Mouse (Mus musculus) adipose tissue, adult 10 weeks (tissue): ENCODE data around the gene Olfr1415. TPM values are rescaled to one million over a fixed set of nuclear protein-coding genes. Genes with fewer than 3 reads are reported as not detected.

Experiments
- polyA plus RNA-seq: library from polyadenylated mRNA; stranded (reverse); fragments of 350-450 nt; fragmentation: Illumina TruSeq; extraction: RNeasy Lipid Tissue Mini Kit (QIAGEN cat#74804); gene quantifications from one replicate; pipeline ENCODE4 v1.2.3, GENCODE M21; 2014; ENCODE audit warnings: low read depth, low replicate concordance

The Olfr1415 gene
- polyA plus RNA-seq = not detected

DNA sequence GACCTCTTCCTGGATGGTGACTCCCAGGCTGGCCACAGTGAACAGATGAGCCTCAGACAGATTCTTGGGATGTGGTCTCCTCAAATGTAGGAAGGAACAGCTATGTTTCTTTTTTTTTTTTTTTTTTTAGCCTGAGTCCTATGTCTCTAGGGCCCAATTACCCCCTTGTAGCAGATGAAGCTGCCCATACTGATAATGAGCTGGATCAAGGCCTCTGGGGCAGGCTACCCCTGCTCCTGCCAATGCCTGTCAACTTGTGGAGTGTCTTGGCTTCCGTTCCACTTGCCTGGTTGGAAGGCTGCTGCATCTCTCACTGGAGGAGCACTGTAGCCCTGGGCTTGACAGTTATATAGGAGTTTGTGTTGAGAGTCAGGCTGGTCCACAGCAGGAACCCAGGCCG is at the start of gene Olfr1415:
Olfr1415 (minus strand) TSS at position 101 of the 400 bp plus-strand sequence.

DNA sequence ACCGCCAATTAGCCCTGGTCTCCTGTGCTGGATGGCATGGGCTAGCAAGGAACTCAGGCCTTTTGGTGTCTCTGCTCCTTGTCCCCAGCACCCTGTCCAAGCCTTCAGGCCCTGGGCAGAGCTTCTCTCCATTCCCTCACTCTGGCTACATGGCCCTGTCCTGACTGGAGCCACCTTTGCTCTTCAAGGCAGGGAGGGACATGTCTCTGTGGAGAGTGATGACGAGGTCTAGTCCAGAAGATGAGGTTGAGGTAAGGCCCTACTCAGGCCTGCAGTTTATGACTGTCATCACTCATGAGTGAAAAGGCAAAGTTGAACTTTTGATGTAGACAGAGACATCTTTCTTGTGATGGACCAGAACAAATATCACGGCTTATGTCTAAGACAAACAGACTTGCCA is 22.7 kb upstream of the Olfr1415 start, which contains the start of gene Olfr1414:
Olfr1414 (minus strand) TSS at position 101 of the 400 bp plus-strand sequence.

DNA sequence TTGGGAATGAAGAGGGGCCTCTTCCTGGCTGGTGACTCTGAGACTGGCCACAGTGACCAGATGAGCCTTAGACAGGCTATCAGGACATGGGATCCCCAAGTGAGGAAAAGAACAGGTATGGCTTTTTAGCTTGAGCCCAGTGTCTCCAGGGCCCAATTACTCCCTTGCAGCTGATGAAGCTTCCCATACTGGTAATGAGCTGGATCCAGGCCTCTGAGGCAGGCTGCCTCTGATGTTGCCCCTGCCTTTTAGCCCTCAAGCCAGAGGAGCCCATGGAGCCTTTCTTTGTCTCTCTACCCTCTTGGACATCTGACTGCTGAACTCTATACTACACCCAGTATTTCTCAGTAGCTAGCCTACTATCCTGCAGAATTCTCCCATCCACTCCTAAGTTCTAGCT is 10.9 kb downstream of the Olfr1415 start, which contains the start of gene Olfr1416:
Olfr1416 (minus strand) TSS at position 101 of the 400 bp plus-strand sequence.

DNA sequence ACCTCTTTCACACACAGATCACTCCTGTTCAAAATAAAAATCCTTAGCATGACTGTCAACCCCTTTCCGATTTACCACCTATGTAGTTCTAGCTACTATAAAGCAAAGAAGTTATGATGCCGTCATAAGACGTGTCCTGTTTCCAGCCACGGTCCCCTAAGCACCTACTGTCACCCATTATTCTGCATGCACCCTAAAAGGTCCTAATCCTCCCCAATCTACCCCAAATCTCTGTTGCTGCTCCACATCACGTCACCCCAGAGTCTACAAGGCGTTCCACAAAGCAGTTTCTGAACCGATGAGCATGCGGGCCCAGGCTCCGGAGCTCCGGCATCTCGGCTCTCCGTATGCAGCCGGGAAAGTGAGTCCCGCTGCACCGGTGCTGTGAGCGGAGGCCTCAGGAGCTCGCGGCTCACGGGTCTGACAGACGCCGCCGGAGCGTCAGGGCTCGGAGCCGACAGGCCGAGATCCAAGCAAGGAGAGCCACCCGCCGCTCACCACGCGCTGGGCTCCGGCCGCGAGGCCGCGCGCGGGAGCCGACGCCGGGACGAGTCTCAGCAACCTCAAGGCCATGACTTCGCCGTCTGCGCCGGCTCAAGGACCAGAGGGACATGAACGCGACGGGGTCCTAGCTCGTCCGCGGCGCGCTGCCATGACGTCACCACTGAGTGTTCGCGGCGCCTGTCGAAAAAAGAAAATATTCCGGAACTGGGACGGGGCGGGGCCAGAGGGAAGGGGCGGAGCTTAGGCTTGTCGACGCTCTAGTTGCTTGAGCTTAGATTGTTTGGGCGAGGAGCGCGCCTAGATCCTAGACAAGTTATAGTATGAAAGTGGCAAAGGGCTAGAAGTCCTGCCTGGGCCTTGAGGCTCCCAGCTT is 22.5 kb downstream of the Olfr1415 start, which contains the start of gene Ndufa10:
Ndufa10 (minus strand) TSS at position 696 of the 877 bp plus-strand sequence.

Other genes with a start within 250 kb of the Olfr1415 start
- 98.5 TPM for gene Ndufa10, start 22.2 kb downstream of the Olfr1415 start, polyA plus RNA-seq
- gene Olfr1416, start 11.0 kb downstream of the Olfr1415 start, polyA plus RNA-seq = not detected
- 0.63 TPM for gene Olfr1414, start 22.6 kb upstream of the Olfr1415 start, polyA plus RNA-seq
- not detected for gene Olfr1413, start 75.2 kb upstream of the Olfr1415 start, polyA plus RNA-seq
- not detected for gene Olfr1412, start 89.7 kb upstream of the Olfr1415 start, polyA plus RNA-seq
- not detected for gene Olfr1411, start 98.3 kb upstream of the Olfr1415 start, polyA plus RNA-seq
- gene Olfr1410, start 109.7 kb upstream of the Olfr1415 start, polyA plus RNA-seq = not detected
- gene Olfr12, start 121.7 kb upstream of the Olfr1415 start, polyA plus RNA-seq = not detected
- gene Cops9, start 145.9 kb upstream of the Olfr1415 start, polyA plus RNA-seq = 327 TPM
- not detected for gene Otos, start 152.7 kb upstream of the Olfr1415 start, polyA plus RNA-seq